Mouse (Mus musculus) intestine, postnatal 0 days (tissue): ENCODE data around the gene Ltb. TPM values are rescaled to one million over a fixed set of nuclear protein-coding genes. Genes with fewer than 3 reads are reported as not detected.

Source experiments
- ATAC-seq: fragments of 200-750 bp; cut with Nextera tagmentation; 2 replicates; pipeline ENCODE4 v1.8.0; 2017; ENCODE audit warnings: mild to moderate bottlenecking, moderate TSS enrichment, moderate library complexity
- H3K27ac ChIP-seq: fragments of 300-500 bp; sonication (generic); 2 replicates; pipeline ENCODE4 v1.5.1; 2014; ENCODE audit warnings: mild to moderate bottlenecking, low read depth, low read length, moderate library complexity
- H3K27me3 ChIP-seq: fragments of 300-500 bp; sonication (generic); replicated peaks from 2 replicates; pipeline ENCODE4 v1.6.1; 2014; ENCODE audit warnings: low read length, mixed read lengths; ENCODE audit not compliant: control insufficient read depth, insufficient read depth
- H3K36me3 ChIP-seq: fragments of 300-500 bp; sonication (generic); 2 replicates; pipeline ENCODE4 v1.6.1; 2014; ENCODE audit warnings: mild to moderate bottlenecking, moderate library complexity; ENCODE audit not compliant: control insufficient read depth, insufficient read depth
- H3K4me1 ChIP-seq: fragments of 300-500 bp; sonication (generic); replicated peaks from 2 replicates; pipeline ENCODE4 v1.6.1; 2014; ENCODE audit warnings: antibody characterized with exemption, low read length, mixed read lengths; ENCODE audit not compliant: control insufficient read depth, insufficient read depth
- H3K4me2 ChIP-seq: fragments of 300-500 bp; sonication (generic); replicated peaks from 2 replicates; pipeline ENCODE4 v1.6.1; 2014; ENCODE audit warnings: low read depth, mild to moderate bottlenecking, moderate library complexity
- H3K4me3 ChIP-seq: fragments of 300-500 bp; sonication (generic); 2 replicates; pipeline ENCODE4 v1.5.1; 2014; ENCODE audit warnings: low read depth, low read length
- H3K9ac ChIP-seq: fragments of 300-500 bp; sonication (generic); 2 replicates; pipeline ENCODE4 v1.6.1; 2014; ENCODE audit warnings: mild to moderate bottlenecking, low read depth, low read length
- H3K9me3 ChIP-seq: fragments of 300-500 bp; sonication (generic); 2 replicates; pipeline ENCODE4 v1.6.1; 2016; ENCODE audit warnings: mixed run types; ENCODE audit not compliant: control insufficient read depth
- CTCF ChIP-seq: sonication (generic); IDR thresholded peaks from 2 replicates; pipeline ENCODE4 v1.5.1; 2016; ENCODE audit warnings: low read depth, mild to moderate bottlenecking, control low read depth, antibody characterized with exemption, moderate library complexity
- WGBS: fragments of 180-500 bp; shearing (Covaris S2); extraction: QIAGEN DNeasy Blood & Tissue Kit; methylation state at CpG from one replicate; pipeline ENCODE4 v1.1.7; 2014; 5-methylcytosine and 5-hydroxymethylcytosine counted together
- polyA plus RNA-seq: library from polyadenylated mRNA; unstranded; fragments of >200 nt; fragmentation: Nextera tagmentation; extraction: Ambion mirVana; gene quantifications from 2 replicates; pipeline ENCODE4 v1.2.1, GENCODE M21; 2015

Ltb gene
- polyA plus RNA-seq, 1 experiment from 2014 or later = 1.7 TPM

DNA sequence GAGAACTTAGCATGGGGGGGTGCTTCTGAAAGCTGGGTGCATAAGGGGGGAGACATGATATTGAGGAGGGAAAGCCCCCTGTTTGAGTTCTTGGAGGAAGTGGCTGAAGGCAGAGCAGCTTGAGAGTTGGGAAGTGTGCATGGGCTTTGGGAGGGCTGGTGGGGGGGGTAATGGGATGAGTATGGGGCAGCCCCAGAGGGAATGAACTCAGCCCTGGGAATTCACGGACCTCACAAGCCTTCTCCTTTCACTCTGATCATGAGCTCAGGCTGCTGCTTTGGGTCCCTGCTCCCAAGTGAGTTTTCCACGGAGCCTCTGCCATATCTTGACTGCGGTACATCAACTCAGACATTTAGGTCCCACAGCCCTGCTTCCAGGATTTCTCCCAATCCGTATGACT is 8.2 kb downstream of the Ltb start:
- 71% methylated on average over 4 of the region's 4 CpGs for WGBS
- peaks cover 16% of the 10 kb centered on the region for H3K27me3 ChIP-seq
- no peak for ATAC-seq
- no peaks in the 10 kb centered on the region for H3K36me3 ChIP-seq
- TF ChIP-seq CTCF = no peak
- H3K4me3 ChIP-seq = no peak overlapping the region
- H3K4me2 ChIP-seq = no peak overlapping the region
- no peak overlapping the region for H3K27ac ChIP-seq
- H3K9me3 ChIP-seq = no peaks in the 10 kb centered on the region
- no peaks in the 10 kb centered on the region for H3K4me1 ChIP-seq
- H3K9ac ChIP-seq = no peak overlapping the region

DNA sequence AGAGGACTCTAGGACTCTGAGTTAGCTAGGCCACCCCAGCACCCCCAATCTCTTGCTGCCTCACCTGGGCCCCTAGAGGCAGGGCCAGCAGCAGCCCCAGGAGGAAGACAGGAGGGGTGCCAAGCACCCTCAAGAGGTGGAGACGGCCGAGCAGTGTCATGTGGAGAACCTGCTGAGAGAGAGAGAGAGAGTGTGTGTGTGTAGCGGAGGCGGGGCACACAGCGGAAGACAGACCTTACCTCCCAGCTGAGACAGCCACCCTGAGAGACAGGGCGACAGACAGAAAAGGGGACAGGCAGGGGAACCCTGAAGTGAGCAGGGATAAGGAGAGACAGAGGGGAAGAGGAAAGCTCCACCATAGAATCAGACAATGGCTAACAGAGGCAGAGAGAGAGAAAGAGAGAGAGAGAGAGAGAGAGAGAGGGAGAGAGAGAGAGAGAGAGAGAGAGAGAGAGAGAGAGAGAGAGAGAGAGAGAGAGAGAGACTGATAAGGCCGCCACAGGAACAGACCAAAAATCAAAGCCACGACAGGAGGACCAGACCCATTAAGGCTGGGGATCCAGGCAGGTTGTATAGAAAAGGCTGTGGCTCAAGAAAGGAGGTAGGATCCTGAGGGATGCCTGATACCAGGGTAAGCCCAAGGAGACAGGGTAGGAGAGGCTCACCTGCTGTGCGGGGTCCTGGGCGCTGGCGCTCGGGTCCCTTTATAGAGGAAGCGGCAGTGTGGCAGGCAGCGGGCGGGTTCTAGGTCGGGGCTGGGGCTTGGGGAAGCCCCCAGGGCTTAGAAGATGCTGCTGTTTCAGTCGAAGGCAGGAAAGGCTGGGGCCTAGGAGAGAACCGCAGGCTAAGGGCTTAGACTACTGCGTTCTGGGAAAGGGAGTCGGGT is 10.5 kb downstream of the Ltb start, which contains the start of gene Lta:
TSS of gene Lta (minus strand) at position 858 of the 886 bp plus-strand sequence.
- Histone ChIP-seq H3K27ac (no peak within 1 kb of the TSS), H3K4me3 (no peak within 1 kb of the TSS), H3K4me2 (no peak within 1 kb of the TSS), H3K9ac (no peak within 1 kb of the TSS), H3K27me3 (peaks cover 16% of the 10 kb centered on the region), H3K36me3 (no peaks in the 10 kb centered on the region), H3K9me3 (no peaks in the 10 kb centered on the region), H3K4me1 (no peaks in the 10 kb centered on the region)
- no peak for TF ChIP-seq CTCF
- WGBS = 46% methylated on average over 20 of the region's 20 CpGs
- ATAC-seq = no peak

DNA sequence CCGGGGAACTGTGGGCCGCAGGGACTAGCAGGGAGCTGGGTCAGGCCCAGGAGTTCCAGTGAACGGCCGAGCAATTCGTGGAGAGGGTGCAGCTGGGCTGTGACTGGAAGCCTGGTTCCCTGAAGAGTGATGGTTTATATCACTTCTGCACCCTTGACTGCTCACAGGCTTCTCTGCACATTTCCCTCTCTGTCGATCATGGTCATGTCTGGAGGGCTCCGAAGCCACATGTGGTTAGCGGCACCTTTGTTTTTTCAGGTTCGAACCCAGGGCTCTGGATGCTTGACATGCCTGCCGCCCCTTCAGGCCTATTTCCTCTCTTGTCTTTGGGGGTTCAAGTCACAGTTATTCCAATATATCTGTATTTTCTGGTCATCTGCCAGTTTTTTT is 11.1 kb downstream of the Ltb start:
- no peak for TF ChIP-seq CTCF
- no peaks in the 10 kb centered on the region for H3K9me3 ChIP-seq
- no peak overlapping the region for H3K9ac ChIP-seq
- no peak overlapping the region for H3K4me2 ChIP-seq
- no peak for ATAC-seq
- no peak overlapping the region for H3K27ac ChIP-seq
- WGBS = 62% methylated on average over 10 of the region's 10 CpGs
- no peak overlapping the region for H3K4me3 ChIP-seq
- no peaks in the 10 kb centered on the region for H3K36me3 ChIP-seq
- peaks cover 16% of the 10 kb centered on the region for H3K27me3 ChIP-seq
- H3K4me1 ChIP-seq = no peaks in the 10 kb centered on the region

DNA sequence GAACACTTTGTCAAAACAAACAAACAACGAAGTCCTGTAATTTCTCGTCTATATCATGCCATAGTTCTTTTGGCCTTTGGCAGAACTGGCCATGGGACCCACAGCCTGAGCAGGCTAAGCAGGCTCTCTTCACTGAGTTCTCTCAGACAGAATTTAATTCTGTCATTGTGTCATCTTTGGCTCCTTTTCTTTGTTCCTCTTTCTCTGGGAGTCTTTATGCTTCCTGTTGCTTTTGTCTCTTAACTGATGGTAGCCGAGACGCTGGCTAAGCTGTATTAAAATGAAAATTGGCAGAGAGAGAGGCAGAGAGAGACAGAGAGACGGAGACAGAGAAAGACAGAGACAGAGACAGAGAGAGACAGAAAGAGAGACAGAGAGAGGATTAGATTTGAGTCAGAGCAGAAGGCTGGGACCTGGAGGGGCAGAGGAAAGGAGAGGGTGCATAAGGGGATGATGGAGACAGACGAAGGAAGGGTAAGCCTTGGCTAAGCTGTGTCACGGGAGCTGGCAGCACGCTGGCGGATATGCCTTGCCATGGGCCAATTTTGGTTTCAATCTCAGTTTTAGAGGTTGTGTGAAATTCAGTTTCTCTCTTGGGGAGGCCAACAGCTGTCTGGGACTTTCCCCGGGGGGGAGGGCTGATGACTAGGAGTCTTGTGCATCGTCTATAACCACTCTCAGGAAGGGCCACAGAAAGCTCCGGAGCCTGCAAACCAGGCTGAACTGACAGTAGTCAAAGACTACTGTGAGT is 15.7 kb downstream of the Ltb start:
- H3K27me3 ChIP-seq = no peaks in the 10 kb centered on the region; the same call in 1 of the 2 replicates
- no peak overlapping the region for H3K4me3 ChIP-seq
- no peak for TF ChIP-seq CTCF
- ATAC-seq = no peak
- H3K9me3 ChIP-seq = no peaks in the 10 kb centered on the region
- H3K4me1 ChIP-seq = no peaks in the 10 kb centered on the region
- no peak overlapping the region for H3K4me2 ChIP-seq
- no peak overlapping the region for H3K9ac ChIP-seq
- H3K36me3 ChIP-seq = no peaks in the 10 kb centered on the region
- 76% methylated on average over 12 of the region's 12 CpGs for WGBS
- H3K27ac ChIP-seq = no peak overlapping the region

DNA sequence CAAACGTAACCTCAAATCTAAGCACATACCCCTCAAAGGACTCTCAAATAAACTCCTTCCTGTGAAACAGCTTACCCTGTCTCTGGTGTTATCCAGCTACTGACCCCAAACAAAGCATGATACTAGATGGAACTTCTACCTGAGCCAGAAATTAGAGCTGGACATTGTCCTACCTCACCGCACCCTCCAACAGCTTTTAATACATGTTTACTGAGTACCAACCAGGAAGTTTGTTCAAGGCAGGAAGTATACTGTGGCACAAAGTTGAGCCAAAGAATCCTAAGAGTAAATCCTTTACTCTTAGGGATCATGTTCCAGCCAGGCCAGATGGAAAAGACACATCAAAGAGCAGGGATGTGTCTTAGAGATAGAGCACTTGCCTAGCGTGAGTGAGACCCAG is 16.4 kb downstream of the Ltb start:
- Histone ChIP-seq H3K9ac (no peak overlapping the region), H3K27me3 (no peaks in the 10 kb centered on the region), H3K4me3 (no peak overlapping the region), H3K4me2 (no peak overlapping the region), H3K36me3 (no peaks in the 10 kb centered on the region), H3K4me1 (no peaks in the 10 kb centered on the region), H3K9me3 (no peaks in the 10 kb centered on the region), H3K27ac (no peak overlapping the region)
- WGBS = 46% methylated on average over 3 of the region's 3 CpGs
- ATAC-seq = 0 out of 2 replicates have a peak, but pooled peaks have one; percentile 25
- TF ChIP-seq CTCF = no peak

DNA sequence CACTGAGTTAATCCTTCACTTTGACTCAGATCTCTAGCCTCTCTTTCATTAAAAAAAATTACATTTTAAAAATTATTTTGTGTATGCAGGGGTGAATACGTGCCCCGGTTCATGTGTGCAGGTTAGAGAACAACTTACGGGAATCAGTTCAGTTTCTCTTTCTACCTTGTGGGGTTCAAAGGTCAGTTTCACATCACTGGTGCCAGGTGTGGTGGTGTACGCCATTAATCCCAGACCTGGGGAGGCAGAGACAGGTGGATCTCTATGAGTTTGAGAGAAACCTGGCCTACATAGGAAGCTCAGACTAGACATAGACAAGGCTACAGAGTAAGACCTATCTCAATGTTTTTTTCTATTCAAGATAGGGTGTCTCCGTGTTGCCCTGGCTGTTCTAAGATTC is 18.8 kb downstream of the Ltb start:
- WGBS = 57% methylated on average over 5 of the region's 5 CpGs
- no peaks in the 10 kb centered on the region for H3K27me3 ChIP-seq
- H3K4me2 ChIP-seq = no peak overlapping the region
- no peaks in the 10 kb centered on the region for H3K4me1 ChIP-seq
- no peaks in the 10 kb centered on the region for H3K9me3 ChIP-seq
- TF ChIP-seq CTCF = no peak
- no peak overlapping the region for H3K9ac ChIP-seq
- H3K36me3 ChIP-seq = no peaks in the 10 kb centered on the region
- H3K4me3 ChIP-seq = no peak overlapping the region
- peak; percentile 71 for ATAC-seq
- no peak overlapping the region for H3K27ac ChIP-seq
